Mouse (Mus musculus): ENCODE data around the gene Gmcl1. TPM values are rescaled to one million over a fixed set of nuclear protein-coding genes. Genes with fewer than 3 reads are reported as not detected.

The Gmcl1 gene
- 20.7 and 21.9 TPM in 2 replicates for polyA plus RNA-seq (2012)

- TF ChIP-seq GATA1 (IDR thresholded peaks at IDR 0.05; ENCODE audit: low read length), result no peak
Measured at GRCm38 (mm10) chr6:86733183-86733876, at the start of gene Gmcl1. Gmcl1 (minus strand) TSS chr6:86733383.

DNA sequence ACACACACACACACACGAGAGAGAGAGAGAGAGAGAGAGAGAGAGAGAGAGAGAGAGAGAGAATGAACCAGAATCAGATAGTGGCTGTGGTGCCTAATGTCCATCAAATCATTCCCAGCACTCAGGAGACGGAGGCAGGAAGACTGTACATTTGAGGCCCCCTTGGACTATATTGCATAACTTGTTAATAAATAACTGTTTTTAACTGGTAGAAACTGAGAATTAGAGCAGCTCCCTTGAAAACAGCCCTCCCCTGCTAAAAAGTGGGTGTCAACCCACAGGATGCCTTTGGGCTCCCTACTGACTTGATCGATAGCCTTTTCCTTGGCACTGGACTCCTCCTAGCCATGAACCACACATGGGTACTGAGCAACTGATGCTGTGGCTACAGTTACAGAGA is 49.2 kb upstream of the Gmcl1 start:
- no peak for TF ChIP-seq GATA1 (IDR thresholded peaks at IDR 0.05; ENCODE audit: low read length)

- TF ChIP-seq GATA1 (IDR thresholded peaks at IDR 0.05; ENCODE audit: low read length), result no peak
Measured at GRCm38 (mm10) chr6:86781361-86781957, 48.3 kb upstream of the Gmcl1 start.

DNA sequence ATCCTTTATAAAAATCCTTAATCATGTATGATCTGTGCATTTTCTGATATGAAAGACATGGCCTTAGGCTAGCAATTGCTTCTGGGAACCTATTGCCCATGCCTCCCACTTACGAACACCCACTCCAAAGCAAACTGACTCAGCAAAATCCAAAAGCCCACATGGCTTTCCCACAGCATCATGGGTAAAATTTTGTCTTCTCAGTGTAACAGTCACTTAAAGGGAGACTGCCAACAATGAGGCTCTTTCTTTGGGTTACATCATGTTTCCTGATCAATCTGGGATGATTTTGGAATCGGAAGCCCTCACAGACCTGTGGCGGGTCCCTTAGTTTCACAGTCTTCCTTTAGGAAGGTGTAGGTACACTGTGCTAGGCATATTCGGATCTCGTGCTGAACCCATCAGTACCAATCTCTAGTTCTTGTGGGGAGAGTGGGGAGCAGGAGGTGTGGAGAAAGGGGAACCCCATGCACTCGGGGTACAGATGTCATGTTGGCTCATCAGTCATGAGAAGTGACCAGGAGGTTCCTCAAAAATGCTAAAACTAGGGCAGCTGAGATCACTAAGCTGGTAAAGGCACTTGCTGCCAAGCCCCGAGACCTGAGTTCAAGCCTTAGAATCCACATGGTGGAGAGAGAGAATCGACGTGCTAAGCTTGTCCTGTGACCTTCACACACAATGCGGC is 45.9 kb upstream of the Gmcl1 start:
- TF ChIP-seq GATA1 (IDR thresholded peaks at IDR 0.05; ENCODE audit: low read length), result no peak

DNA sequence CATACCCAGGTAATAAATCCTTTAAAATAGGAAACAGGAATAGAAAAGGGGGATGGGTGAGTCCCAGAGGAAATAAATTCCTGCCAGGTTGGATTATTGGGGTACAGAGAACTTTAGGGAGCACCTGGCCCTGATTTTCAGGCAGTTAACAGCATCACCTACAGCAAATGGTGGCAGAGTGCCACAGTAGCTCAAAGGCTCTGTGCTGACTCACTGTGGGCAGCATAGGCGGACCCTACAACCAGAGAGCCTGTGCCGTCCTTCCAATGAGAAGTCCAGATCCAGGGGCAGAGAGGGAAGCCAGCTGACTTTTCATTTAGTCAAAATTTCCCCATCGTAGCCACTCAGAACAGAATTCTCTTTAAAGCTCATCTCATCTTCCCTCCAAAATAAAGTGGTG is 44.0 kb upstream of the Gmcl1 start:
- TF ChIP-seq GATA1 (IDR thresholded peaks at IDR 0.05; ENCODE audit: low read length), result no peak

GRCm38 (mm10) chr6:86776706-86777071 is 43.5 kb upstream of the Gmcl1 start:
- TF ChIP-seq GATA1 (IDR thresholded peaks at IDR 0.05; ENCODE audit: low read length), result no peak

DNA sequence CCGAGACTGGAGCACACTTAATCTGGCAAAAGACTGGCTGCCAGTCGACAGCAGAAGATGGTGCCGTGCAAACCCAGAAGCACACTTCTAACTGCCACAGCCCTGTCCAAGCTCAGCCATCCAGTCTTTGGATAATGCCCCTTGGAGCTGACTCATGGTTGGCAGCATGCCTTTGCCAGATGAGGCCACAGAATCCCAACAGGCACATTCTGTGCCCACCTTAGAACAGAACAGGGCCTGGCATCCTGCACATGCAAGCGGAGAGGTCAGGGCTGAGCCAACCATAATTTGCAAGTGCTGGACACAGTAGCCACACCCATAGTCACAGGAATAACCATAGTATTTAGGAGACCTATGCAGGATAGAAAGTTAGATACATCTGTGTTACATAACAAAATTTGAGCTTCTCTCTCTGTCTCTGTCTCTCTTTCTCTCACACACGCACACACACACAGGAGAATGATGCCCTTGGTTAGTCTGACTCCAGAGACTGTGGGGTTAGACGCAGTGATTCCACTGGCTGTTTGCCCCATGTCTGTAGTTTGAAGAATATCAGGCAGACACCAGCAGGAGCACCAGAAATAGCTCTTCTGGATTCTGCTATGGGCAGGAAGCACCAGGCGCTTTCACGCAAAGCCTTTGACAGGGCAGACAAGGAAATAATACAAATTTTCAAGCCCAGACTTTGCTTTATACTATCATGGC is 43.0 kb upstream of the Gmcl1 start:
- TF ChIP-seq GATA1 (IDR thresholded peaks at IDR 0.05; ENCODE audit: low read length), result no peak

- no peak for TF ChIP-seq GATA1 (IDR thresholded peaks at IDR 0.05; ENCODE audit: low read length)
Measured at GRCm38 (mm10) chr6:86774937-86775336, 41.8 kb upstream of the Gmcl1 start.

DNA sequence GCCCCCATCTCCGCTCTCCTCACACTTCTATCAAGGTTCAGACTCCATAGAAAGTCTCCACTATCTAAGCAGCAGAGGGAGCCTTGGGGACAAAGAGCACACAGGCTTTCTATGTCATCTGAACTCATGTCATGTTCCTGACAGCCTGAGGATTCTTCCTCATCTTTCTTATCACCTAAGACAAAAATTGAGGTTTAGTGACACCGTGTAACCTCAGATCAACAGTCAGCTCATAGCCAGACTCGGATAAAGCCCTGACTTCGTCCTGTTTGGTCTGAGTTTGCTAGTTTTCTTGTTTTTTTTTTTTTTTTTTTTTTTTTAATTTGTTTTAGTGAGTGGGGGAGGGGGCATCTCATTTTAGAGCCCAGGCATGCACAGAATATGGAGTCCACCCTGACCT is 40.6 kb upstream of the Gmcl1 start:
- TF ChIP-seq GATA1 (IDR thresholded peaks at IDR 0.05; ENCODE audit: low read length), result no peak

DNA sequence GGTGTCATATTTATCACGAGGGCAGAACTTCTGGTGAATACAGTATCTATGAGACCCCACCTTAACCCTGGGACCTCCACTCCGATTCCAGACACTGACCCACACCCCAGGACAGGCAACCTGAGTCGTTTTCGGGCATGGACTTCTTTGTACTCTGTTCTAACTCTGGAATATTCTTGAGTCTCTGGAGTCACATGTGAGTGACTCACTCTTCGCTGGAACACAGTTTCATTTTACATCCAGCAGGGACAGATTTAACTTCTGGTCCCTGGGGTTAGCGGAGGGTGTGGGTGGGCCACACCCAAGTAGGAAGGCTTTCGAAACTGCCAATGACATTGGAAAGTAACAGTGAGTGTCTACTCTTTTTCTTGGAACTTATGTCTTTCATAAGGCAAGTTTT is 39.4 kb upstream of the Gmcl1 start:
- TF ChIP-seq GATA1 (IDR thresholded peaks at IDR 0.05; ENCODE audit: low read length), result no peak

DNA sequence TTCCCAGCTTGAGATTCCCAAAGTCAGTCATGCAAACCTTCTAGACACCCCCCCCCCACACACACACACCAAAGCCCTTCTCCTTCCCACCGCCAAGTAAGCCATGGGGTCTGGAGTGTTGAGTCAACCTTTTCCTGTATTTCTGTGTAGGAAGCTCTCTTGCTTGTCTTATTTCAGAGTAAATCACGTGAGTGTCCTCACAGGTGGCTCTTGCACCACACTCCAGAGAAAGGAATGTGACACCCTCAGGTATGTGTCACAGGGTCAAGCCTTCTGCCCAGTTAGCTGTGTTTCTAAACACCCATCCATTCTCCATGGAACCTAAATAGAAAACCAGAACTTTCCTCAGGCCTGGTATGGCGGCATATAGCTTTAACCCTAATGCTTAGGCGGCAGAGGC is 35.8 kb upstream of the Gmcl1 start:
- TF ChIP-seq GATA1 (IDR thresholded peaks at IDR 0.05; ENCODE audit: low read length), result no peak

DNA sequence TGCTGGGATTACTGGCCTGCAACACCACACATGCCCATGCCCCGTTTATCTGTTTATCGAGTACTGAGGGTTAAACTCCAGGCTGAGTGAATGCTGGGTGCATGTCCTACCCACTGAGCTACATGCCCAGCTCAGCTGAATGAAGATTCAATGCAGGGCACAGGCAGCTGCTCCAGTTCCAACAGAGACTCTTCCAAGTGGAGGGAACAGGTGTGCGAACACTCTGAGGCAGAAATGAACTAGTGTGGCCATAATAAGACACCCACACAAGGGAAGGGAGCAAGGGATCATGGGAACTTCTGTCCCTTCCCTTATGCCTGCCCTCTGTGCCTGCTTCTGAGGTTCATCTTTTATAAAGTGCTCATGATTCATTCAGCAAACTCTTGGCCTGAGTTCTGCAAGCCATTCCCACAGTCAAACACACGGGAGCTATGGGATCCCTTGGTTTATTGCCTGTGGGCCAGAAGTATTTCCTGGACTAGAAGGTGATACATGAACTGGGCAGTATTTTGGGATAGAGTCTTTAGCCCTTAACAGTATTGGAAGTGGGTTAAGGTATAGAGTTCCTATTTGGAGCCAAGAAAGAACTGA is 35.1 kb upstream of the Gmcl1 start:
- no peak for TF ChIP-seq GATA1 (IDR thresholded peaks at IDR 0.05; ENCODE audit: low read length)

DNA sequence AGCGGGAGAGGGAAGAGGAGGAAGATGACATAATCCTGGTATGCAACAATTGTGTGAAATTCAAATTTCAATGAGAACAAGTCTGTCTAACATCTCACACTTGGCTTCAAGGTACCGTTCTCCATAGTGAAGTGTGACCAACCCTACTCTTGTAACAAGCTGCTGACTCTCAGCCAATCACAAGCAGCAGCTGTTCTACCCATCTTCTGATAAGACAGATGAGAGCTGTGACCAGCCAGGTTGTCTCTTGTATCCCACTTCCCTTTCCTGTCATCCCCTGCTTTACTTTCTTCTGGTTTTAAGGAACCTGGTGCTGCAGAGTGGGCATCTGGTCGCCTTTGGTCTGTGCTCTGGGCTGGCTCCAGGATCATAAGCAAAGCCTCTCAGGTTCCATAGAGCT is 34.3 kb upstream of the Gmcl1 start:
- no peak for TF ChIP-seq GATA1 (IDR thresholded peaks at IDR 0.05; ENCODE audit: low read length)

DNA sequence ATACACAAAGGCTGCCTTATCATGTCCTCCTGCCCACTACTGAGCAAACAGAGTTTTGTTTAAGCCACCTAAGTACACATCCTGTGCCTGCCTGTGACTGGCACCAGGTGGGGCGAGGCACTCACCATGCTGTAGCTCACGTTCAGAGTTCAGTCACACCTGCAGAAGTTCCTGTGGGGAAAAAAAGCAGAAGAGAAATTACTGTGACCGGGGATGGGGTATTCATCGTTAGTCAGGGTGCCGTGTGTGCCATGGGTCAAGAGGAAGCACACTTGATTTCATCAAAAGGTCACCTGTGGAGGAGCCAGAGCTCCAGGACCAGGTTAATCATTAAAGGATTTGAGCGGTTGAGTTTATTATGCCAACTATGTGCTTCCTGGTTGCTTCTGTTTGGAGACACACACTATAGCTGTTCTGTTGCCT is 32.5 kb upstream of the Gmcl1 start:
- TF ChIP-seq GATA1 (IDR thresholded peaks at IDR 0.05; ENCODE audit: low read length), result no peak

DNA sequence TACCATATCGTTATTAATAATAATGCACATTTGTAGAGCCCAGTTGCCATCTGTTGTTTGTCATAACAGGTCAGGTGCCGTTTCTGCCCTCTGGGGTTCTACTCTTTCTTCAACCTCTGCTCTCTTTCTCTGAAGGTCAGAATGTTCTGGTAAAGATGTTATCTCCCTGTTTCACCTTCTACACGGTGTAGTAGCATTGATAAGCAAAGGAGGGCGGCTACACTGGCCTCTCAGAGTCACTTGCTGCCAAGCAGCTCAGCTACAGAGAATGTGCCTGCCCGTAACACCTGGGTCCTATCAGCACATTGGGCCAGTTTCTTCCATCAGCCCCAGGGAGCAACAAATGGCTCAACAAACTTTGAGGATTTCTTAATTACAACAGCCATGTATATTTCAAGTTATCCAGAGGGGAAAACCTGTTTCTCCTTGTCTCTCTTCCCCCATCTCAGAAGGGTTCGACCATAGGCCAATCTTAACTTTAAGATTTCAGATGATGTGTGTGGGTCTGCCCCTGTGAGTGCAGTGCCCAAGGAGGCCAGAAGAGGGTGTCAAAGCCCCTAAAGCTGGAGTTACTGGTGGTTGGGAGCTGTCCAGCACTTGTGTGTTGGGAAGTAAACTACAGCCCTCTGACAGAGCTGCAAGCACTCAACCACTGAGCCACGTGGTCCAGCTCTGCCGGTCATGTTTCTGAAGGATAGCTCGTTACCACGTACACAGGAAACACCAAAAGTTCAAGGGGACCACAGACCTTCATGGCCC is 21.1 kb upstream of the Gmcl1 start:
- TF ChIP-seq GATA1 (IDR thresholded peaks at IDR 0.05; ENCODE audit: low read length), result no peak
